Mouse (Mus musculus) heart, postnatal 0 days (tissue): ENCODE results near the gene Itgam. TPM values are rescaled to one million over a fixed set of nuclear protein-coding genes. Genes with fewer than 3 reads are reported as not detected.
"Not testable (repeated sequence)": the region's sequence is repeated elsewhere in the genome, so short reads cannot be mapped to it uniquely, and the experiment has no call there.

Experiments
- ATAC-seq: fragments of 200-750 bp; cut with Nextera tagmentation; 2 replicates; pipeline ENCODE4 v1.8.0; 2017; ENCODE audit warnings: low read depth, moderate number of reproducible peaks, moderate library complexity; ENCODE audit not compliant: insufficient read depth
- DNase-seq: peaks from one replicate; pipeline ENCODE4 v3.0.0-alpha.2; 2016; ENCODE audit warnings: low spot score
- H3K27ac ChIP-seq: fragments of 300-500 bp; sonication (generic); 2 replicates; pipeline ENCODE4 v1.5.1; 2014; ENCODE audit warnings: low read depth, mild to moderate bottlenecking
- H3K27me3 ChIP-seq: fragments of 300-500 bp; sonication (generic); 2 replicates; pipeline ENCODE4 v1.6.1; 2014; ENCODE audit warnings: low read length, mixed read lengths; ENCODE audit not compliant: control insufficient read depth, insufficient read depth
- H3K36me3 ChIP-seq: fragments of 300-500 bp; sonication (generic); replicated peaks from 2 replicates; pipeline ENCODE4 v1.6.1; 2014; ENCODE audit warnings: low read length, mixed read lengths; ENCODE audit not compliant: control insufficient read depth, insufficient read depth
- H3K4me1 ChIP-seq: fragments of 300-500 bp; sonication (generic); 2 replicates; pipeline ENCODE4 v1.6.1; 2014; ENCODE audit warnings: antibody characterized with exemption; ENCODE audit not compliant: control insufficient read depth, insufficient read depth
- H3K4me2 ChIP-seq: fragments of 300-500 bp; sonication (generic); 2 replicates; pipeline ENCODE4 v1.6.1; 2014; ENCODE audit warnings: low read depth, mild to moderate bottlenecking, low read length, moderate library complexity
- H3K4me3 ChIP-seq: fragments of 300-500 bp; sonication (generic); 2 replicates; pipeline ENCODE4 v1.5.1; 2014; ENCODE audit warnings: low read depth, low read length
- H3K9ac ChIP-seq: fragments of 300-500 bp; sonication (generic); replicated peaks from 2 replicates; pipeline ENCODE4 v1.6.1; 2014; ENCODE audit warnings: low read depth, low read length, mixed read lengths
- H3K9me3 ChIP-seq: fragments of 300-500 bp; sonication (generic); replicated peaks from 2 replicates; pipeline ENCODE4 v1.6.1; 2016; ENCODE audit warnings: low read length; ENCODE audit not compliant: control insufficient read depth
- CTCF ChIP-seq: IDR thresholded peaks from 2 replicates; pipeline ENCODE4 v1.5.1; 2016; ENCODE audit warnings: antibody characterized with exemption, control low read depth, low read depth
- EP300 ChIP-seq: IDR thresholded peaks from 2 replicates; pipeline ENCODE4 v1.6.1; 2016; ENCODE audit warnings: antibody characterized with exemption, low read depth
- WGBS: fragments of 180-500 bp; shearing (Covaris S2); extraction: QIAGEN DNeasy Blood & Tissue Kit; methylation state at CpG from one replicate; pipeline ENCODE4 v1.1.7; 2014; 5-methylcytosine and 5-hydroxymethylcytosine counted together
- polyA plus RNA-seq: library from polyadenylated mRNA; unstranded; fragments of >200 nt; fragmentation: Nextera tagmentation; extraction: Ambion mirVana; gene quantifications from 2 replicates; pipeline ENCODE4 v1.2.1, GENCODE M21; 2015
- total RNA-seq: library from RNA; depleted of rRNA; stranded (reverse); fragments of >200 nt; gene quantifications from 2 replicates; pipeline ENCODE4 v1.2.3, GENCODE M21; 2014; ENCODE audit warnings: low replicate concordance; rRNA removed

Itgam gene
- total RNA-seq (0.38 and 1.9 TPM in 2 replicates), polyA plus RNA-seq (0.53 and 0.58 TPM in 2 replicates)

DNA sequence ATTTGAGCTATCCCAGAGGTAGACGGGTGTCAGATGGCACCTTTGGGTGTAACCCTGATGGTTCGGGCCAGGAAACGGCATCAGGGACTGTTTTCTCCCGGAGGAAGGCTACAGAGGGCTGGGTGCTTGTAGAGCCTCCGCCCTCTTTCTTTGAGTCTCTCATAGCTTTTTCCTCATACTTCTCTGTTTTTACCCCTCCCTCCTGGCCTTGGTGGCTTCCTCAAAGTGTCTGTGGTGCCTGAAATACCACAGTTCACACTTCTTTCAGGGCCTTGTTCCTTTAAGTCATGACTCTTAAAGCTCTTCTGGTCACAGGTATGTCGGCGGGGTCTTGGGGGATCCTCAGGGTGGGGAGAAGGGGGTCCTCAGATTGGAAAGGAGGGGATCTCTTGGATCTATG lies at the start of gene Itgam, which contains the start of gene Gm49368:
Itgam (plus strand) TSS at position 185 of the 400 bp plus-strand sequence.
Gm49368 (plus strand) TSS at position 228 of the 400 bp plus-strand sequence.
- ATAC-seq (no peak), DNase-seq (no peak)
- H3K9me3 ChIP-seq, result no peaks in the 10 kb centered on the region
- 78% methylated on average over 7 of the region's 7 CpGs for WGBS
- no peaks in the 10 kb centered on the region for H3K27me3 ChIP-seq
- H3K4me1 ChIP-seq, result no peaks in the 10 kb centered on the region
- H3K4me3 ChIP-seq, result no peak within 1 kb of the TSS
- no peaks in the 10 kb centered on the region for H3K36me3 ChIP-seq
- H3K4me2 ChIP-seq, result no peak within 1 kb of the TSS
- H3K9ac ChIP-seq, result no peak within 1 kb of the TSS
- no peak within 1 kb of the TSS for H3K27ac ChIP-seq
- TF ChIP-seq EP300, result no peak
- no peak for TF ChIP-seq CTCF

DNA sequence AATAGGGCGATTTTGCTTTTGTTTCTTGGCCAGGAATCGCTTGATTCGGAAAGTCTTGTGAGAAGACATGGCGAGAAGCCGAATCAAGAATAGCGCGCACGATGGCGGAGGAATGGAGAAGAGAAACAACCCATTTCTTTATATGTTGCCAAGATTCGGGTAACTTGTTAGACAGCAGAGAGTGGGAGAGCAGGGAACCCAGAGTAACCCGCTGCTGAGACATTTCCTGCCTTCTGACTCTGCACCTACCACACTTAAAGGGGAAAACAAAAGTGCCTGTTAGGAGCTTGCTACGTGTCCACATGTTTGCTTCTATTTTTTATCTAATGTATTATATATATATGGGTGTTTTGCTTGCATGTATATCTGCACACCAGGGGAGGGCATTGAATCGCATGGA lies 49.3 kb upstream of the Itgam start:
- TF ChIP-seq EP300 (no peak), CTCF (no peak)
- ATAC-seq, result no peak
- H3K4me3 ChIP-seq, result no peak overlapping the region

DNA sequence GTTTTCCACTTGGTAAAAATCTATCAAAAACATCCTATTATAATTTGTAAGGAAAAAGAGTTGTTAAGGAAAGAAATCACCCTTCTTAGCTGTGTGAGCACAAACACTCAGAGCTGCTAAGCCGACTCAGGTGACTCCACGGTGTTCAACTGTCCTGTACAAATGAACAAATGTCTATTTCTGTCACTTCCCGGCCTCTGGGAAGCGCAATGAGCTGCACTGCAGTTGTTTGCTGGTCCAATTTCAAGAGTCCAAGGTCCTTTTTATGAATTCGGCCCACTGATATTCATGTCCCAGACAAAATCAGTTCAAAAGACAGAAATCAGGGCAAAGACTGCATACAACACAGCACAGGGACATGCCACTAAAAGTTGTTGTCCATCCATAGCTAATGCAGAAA lies 46.3 kb upstream of the Itgam start:
- 50% methylated on average over 5 of the region's 5 CpGs for WGBS
- not testable (repeated sequence) for H3K27ac ChIP-seq, H3K9ac ChIP-seq, H3K36me3 ChIP-seq, H3K4me2 ChIP-seq, DNase-seq, H3K27me3 ChIP-seq, ATAC-seq, H3K4me1 ChIP-seq, H3K4me3 ChIP-seq, H3K9me3 ChIP-seq

More for the DNA sequence above, 49.3 kb upstream of the Itgam start:
- DNase-seq, result no peak
- no peak overlapping the region for H3K4me2 ChIP-seq
- no peak overlapping the region for H3K27ac ChIP-seq
- 86% methylated on average over 13 of the region's 13 CpGs for WGBS
- H3K9me3 ChIP-seq, result no peaks in the 10 kb centered on the region
- H3K36me3 ChIP-seq, result no peaks in the 10 kb centered on the region
- H3K9ac ChIP-seq, result no peak overlapping the region
- H3K27me3 ChIP-seq, result 0 out of 2 replicates have a peak, but pooled peaks cover 6% of the 10 kb centered on the region
- no peaks in the 10 kb centered on the region for H3K4me1 ChIP-seq

DNA sequence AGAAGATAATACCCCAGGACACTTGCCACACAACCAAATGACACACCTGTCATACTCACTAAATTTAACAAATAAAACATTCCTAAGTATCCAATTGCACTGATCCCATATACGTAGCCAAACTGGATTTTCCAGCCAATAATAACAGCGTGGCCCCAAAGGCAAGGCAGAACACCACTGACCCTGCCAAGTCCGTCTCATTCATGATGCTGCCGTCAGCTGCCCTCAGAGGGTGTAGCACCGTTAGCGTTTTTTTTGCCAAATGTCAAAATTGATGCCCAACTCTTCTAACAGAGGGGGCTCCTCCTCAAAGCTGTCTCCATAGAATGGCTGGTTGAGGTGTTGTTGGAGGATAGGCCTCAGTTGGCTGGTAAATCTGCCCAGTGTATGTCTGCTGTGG lies 45.8 kb upstream of the Itgam start:
- Histone ChIP-seq H3K36me3 (no peaks in the 10 kb centered on the region), H3K4me2 (no peak overlapping the region), H3K4me1 (no peaks in the 10 kb centered on the region), H3K4me3 (no peak overlapping the region), H3K27me3 (no peaks in the 10 kb centered on the region), H3K9me3 (no peaks in the 10 kb centered on the region), H3K9ac (no peak overlapping the region), H3K27ac (no peak overlapping the region)
- TF ChIP-seq EP300 (no peak), CTCF (no peak)
- ATAC-seq, result no peak
- 82% methylated on average over 6 of the region's 6 CpGs for WGBS
- DNase-seq, result no peak

DNA sequence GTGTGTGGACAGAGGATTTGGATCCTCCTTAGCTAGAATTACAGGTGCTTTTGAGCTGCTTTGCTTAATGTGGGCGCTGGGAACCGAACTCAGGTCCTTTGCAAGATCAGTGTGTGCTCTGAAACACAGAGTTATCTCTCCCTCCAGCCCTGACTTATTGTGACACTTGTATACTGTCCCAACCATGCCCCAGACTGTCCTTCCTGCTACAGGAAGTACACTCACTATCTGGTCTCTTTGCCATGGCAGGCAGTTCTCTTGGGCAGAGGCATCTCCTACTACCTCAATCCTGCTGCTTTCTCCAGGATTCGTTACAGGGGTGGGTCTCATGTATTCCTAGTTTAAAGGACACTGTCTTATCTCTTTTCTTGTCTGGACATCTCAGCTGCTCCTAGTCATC lies 44.2 kb upstream of the Itgam start:
- DNase-seq (no peak), ATAC-seq (no peak)
- H3K4me1 ChIP-seq, result no peaks in the 10 kb centered on the region
- H3K4me3 ChIP-seq, result no peak overlapping the region
- H3K9ac ChIP-seq, result no peak overlapping the region
- H3K27me3 ChIP-seq, result no peaks in the 10 kb centered on the region
- TF ChIP-seq EP300, result no peak
- no peak overlapping the region for H3K27ac ChIP-seq
- 69% methylated on average over 3 of the region's 3 CpGs for WGBS
- H3K4me2 ChIP-seq, result no peak overlapping the region
- 0 out of 2 replicates have a peak, but pooled peaks cover 3% of the 10 kb centered on the region for H3K9me3 ChIP-seq
- no peaks in the 10 kb centered on the region for H3K36me3 ChIP-seq

DNA sequence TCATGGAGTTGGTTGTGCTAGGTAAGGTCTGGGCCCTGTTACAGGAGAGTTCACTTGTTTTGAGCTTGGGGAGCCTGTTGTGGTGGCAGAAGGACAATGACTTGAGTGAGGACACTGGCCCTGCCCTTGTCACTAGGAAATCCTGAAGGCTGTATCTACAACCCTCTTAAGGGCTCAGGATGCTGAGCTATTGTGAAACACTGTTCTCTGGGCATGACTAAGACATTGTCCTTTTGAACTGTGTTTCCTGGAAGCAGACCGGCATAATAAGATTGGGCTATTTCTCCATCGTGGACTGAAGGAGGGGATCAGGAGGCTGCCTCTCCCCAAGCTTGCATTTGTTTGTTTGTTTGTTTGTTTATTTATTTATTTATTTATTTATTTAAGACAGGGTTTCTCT lies 43.3 kb upstream of the Itgam start:
- H3K27ac ChIP-seq, result no peak overlapping the region
- no peaks in the 10 kb centered on the region for H3K36me3 ChIP-seq
- DNase-seq (no peak), ATAC-seq (no peak)
- H3K27me3 ChIP-seq, result no peaks in the 10 kb centered on the region
- no peak overlapping the region for H3K4me3 ChIP-seq
- no peak overlapping the region for H3K9ac ChIP-seq
- no peaks in the 10 kb centered on the region for H3K4me1 ChIP-seq
- 0 out of 2 replicates have a peak, but pooled peaks cover 3% of the 10 kb centered on the region for H3K9me3 ChIP-seq
- TF ChIP-seq EP300, result no peak
- TF ChIP-seq CTCF, result no peak
- no peak overlapping the region for H3K4me2 ChIP-seq
- 58% methylated on average over 2 of the region's 2 CpGs for WGBS
